Mouse (Mus musculus) heart, embryonic 14.5 days (tissue): ENCODE measurements around the gene Fyco1. TPM values are rescaled to one million over a fixed set of nuclear protein-coding genes. Genes with fewer than 3 reads are reported as not detected.

ENCODE experiments used
- ATAC-seq: fragments of 200-750 bp; cut with Nextera tagmentation; 2 replicates; pipeline ENCODE4 v1.8.0; 2017; ENCODE audit warnings: low read depth, moderate TSS enrichment; ENCODE audit not compliant: insufficient number of reproducible peaks, insufficient read depth, low FRiP score
- H3K27ac ChIP-seq, 2 experiments: fragments of 200-500 bp in 1 of 2; fragments of 300-500 bp in 1 of 2; sonication (generic) in 1 of 2; replicated peaks in 1 of 2; 2 replicates each; pipeline ENCODE4 v1.5.1; 2012 to 2014; ENCODE audit warnings: low read depth in 2 of 2, low read length in 2 of 2, control low read depth in 1 of 2, mild to moderate bottlenecking in 1 of 2, mixed read lengths in 1 of 2; ENCODE audit not compliant: control insufficient read depth in 1 of 2, insufficient read depth in 1 of 2
- H3K27me3 ChIP-seq: fragments of 300-500 bp; sonication (generic); 2 replicates; pipeline ENCODE4 v1.6.1; 2014; ENCODE audit warnings: mild to moderate bottlenecking, low read length, control low read depth; ENCODE audit not compliant: control insufficient read depth, insufficient read depth
- H3K36me3 ChIP-seq: fragments of 300-500 bp; sonication (generic); 2 replicates; pipeline ENCODE4 v1.6.1; 2014; ENCODE audit warnings: mild to moderate bottlenecking, control low read depth, low read length, mixed read lengths; ENCODE audit not compliant: control insufficient read depth, insufficient read depth
- H3K4me1 ChIP-seq, 2 experiments: fragments of 200-500 bp in 1 of 2; fragments of 300-500 bp in 1 of 2; sonication (generic) in 1 of 2; 2 replicates each; pipeline ENCODE4 v1.6.1; 2012 to 2014; ENCODE audit warnings: low read length in 2 of 2, control low read depth in 1 of 2, mixed read lengths in 1 of 2; ENCODE audit not compliant: control insufficient read depth in 2 of 2, insufficient read depth in 2 of 2
- H3K4me2 ChIP-seq: fragments of 300-500 bp; sonication (generic); 2 replicates; pipeline ENCODE4 v1.6.1; 2014; ENCODE audit warnings: mild to moderate bottlenecking, low read length
- H3K4me3 ChIP-seq, 2 experiments: fragments of 200-500 bp in 1 of 2; fragments of 300-500 bp in 1 of 2; sonication (generic) in 1 of 2; 2 replicates each; pipeline ENCODE4 v1.5.1; 2012 to 2014; ENCODE audit warnings: low read length in 2 of 2, mild to moderate bottlenecking in 2 of 2, control low read depth in 1 of 2, low read depth in 1 of 2, moderate library complexity in 1 of 2; ENCODE audit not compliant: control insufficient read depth in 1 of 2, insufficient read depth in 1 of 2
- H3K9ac ChIP-seq: fragments of 300-500 bp; sonication (generic); 2 replicates; pipeline ENCODE4 v1.6.1; 2014; ENCODE audit warnings: mild to moderate bottlenecking, low read length
- H3K9me3 ChIP-seq: fragments of 300-500 bp; sonication (generic); 2 replicates; pipeline ENCODE4 v1.6.1; 2016; ENCODE audit warnings: low read length, control low read depth; ENCODE audit not compliant: control insufficient read depth
- WGBS: fragments of 180-500 bp; shearing (Covaris S2); extraction: QIAGEN DNeasy Blood & Tissue Kit; methylation state at CpG from one replicate; pipeline ENCODE4 v1.1.7; 2014; 5-methylcytosine and 5-hydroxymethylcytosine counted together
- polyA plus RNA-seq: library from polyadenylated mRNA; unstranded; fragments of >200 nt; fragmentation: Nextera tagmentation; extraction: Ambion mirVana; gene quantifications from 2 replicates; pipeline ENCODE4 v1.2.1, GENCODE M21; 2014

The Fyco1 gene
- polyA plus RNA-seq, 1 experiment from 2014 or later: 33.1 TPM

GRCm38 (mm10) chr9:123840243-123840642 lies 11.5 kb downstream of the Fyco1 start:
- peaks cover 4 to 16% of the 10 kb centered on the region in 2 experiments for H3K4me1 ChIP-seq
- no peak for ATAC-seq
- no peaks in the 10 kb centered on the region for H3K27me3 ChIP-seq
- no peak overlapping the region for H3K27ac ChIP-seq
- H3K9me3 ChIP-seq: no peaks in the 10 kb centered on the region
- 85% methylated on average over 6 of the region's 6 CpGs for WGBS
- H3K4me3 ChIP-seq: no peak overlapping the region
- H3K36me3 ChIP-seq: peaks cover 80% of the 10 kb centered on the region
- no peak overlapping the region for H3K9ac ChIP-seq
- no peak overlapping the region for H3K4me2 ChIP-seq

GRCm38 (mm10) chr9:123835851-123836250 lies 15.8 kb downstream of the Fyco1 start:
- H3K27ac ChIP-seq: no peak overlapping the region
- WGBS: 89% methylated on average over 3 of the region's 3 CpGs
- no peaks in the 10 kb centered on the region for H3K27me3 ChIP-seq
- H3K9ac ChIP-seq: no peak overlapping the region
- H3K4me2 ChIP-seq: no peak overlapping the region
- no peak overlapping the region for H3K4me3 ChIP-seq
- no peaks in the 10 kb centered on the region for H3K4me1 ChIP-seq
- no peak for ATAC-seq
- H3K9me3 ChIP-seq: no peaks in the 10 kb centered on the region
- peaks cover 97% of the 10 kb centered on the region for H3K36me3 ChIP-seq

- Histone ChIP-seq H3K4me2 (no peak overlapping the region), H3K4me3 (no peak overlapping the region), H3K27me3 (no peaks in the 10 kb centered on the region), H3K27ac (no peak overlapping the region), H3K36me3 (peaks cover 97% of the 10 kb centered on the region), H3K4me1 (no peaks in the 10 kb centered on the region), H3K9ac (no peak overlapping the region), H3K9me3 (no peaks in the 10 kb centered on the region)
- no peak for ATAC-seq
- 94% methylated on average over 4 of the region's 4 CpGs for WGBS
These were observed 22.8 kb downstream of the Fyco1 start for GRCm38 (mm10) chr9:123828916-123829315.

- Histone ChIP-seq H3K27ac (no peak overlapping the region), H3K9ac (no peak overlapping the region), H3K9me3 (no peaks in the 10 kb centered on the region), H3K4me2 (no peak overlapping the region), H3K27me3 (no peaks in the 10 kb centered on the region), H3K4me3 (no peak overlapping the region), H3K36me3 (peaks cover 100% of the 10 kb centered on the region), H3K4me1 (no peaks in the 10 kb centered on the region)
- WGBS: 90% methylated on average over 3 of the region's 3 CpGs
- ATAC-seq: no peak
These were observed 25.1 kb downstream of the Fyco1 start for GRCm38 (mm10) chr9:123826631-123827030.

GRCm38 (mm10) chr9:123818601-123819000 lies 33.1 kb downstream of the Fyco1 start:
- Histone ChIP-seq H3K4me1 (0 out of 4 replicates have a peak, but pooled peaks cover 2 to 4% of the 10 kb centered on the region in 2 experiments), H3K27ac (no peak overlapping the region), H3K36me3 (peaks cover 98% of the 10 kb centered on the region), H3K27me3 (no peaks in the 10 kb centered on the region), H3K9ac (no peak overlapping the region), H3K9me3 (no peaks in the 10 kb centered on the region), H3K4me2 (no peak overlapping the region), H3K4me3 (no peak overlapping the region)
- no peak for ATAC-seq
- 80% methylated on average over 2 of the region's 2 CpGs for WGBS

GRCm38 (mm10) chr9:123815996-123816395 lies 35.7 kb downstream of the Fyco1 start:
- no peak for ATAC-seq

GRCm38 (mm10) chr9:123815444-123815843 lies 36.3 kb downstream of the Fyco1 start:
- no peak overlapping the region for H3K27ac ChIP-seq
- 75% methylated on average over 3 of the region's 3 CpGs for WGBS
- H3K4me3 ChIP-seq: no peak overlapping the region
- no peak overlapping the region for H3K4me2 ChIP-seq
- no peak overlapping the region for H3K9ac ChIP-seq
- peaks cover 98% of the 10 kb centered on the region for H3K36me3 ChIP-seq
- ATAC-seq: no peak
- 0 out of 4 replicates have a peak, but pooled peaks cover 2 to 4% of the 10 kb centered on the region in 2 experiments for H3K4me1 ChIP-seq
- H3K27me3 ChIP-seq: no peaks in the 10 kb centered on the region
- H3K9me3 ChIP-seq: no peaks in the 10 kb centered on the region

More at GRCm38 (mm10) chr9:123815996-123816395, 35.7 kb downstream of the Fyco1 start:
- WGBS: 76% methylated on average over 1 of the region's 1 CpGs
- Histone ChIP-seq H3K27me3 (no peaks in the 10 kb centered on the region), H3K9ac (no peak overlapping the region), H3K36me3 (peaks cover 98% of the 10 kb centered on the region), H3K4me1 (0 out of 4 replicates have a peak, but pooled peaks cover 2 to 4% of the 10 kb centered on the region in 2 experiments), H3K4me2 (no peak overlapping the region), H3K27ac (no peak overlapping the region), H3K4me3 (no peak overlapping the region), H3K9me3 (no peaks in the 10 kb centered on the region)

GRCm38 (mm10) chr9:123814821-123815220 lies 36.9 kb downstream of the Fyco1 start:
- H3K27ac ChIP-seq: no peak overlapping the region
- H3K9me3 ChIP-seq: no peaks in the 10 kb centered on the region
- H3K36me3 ChIP-seq: peaks cover 100% of the 10 kb centered on the region
- 60% methylated on average over 4 of the region's 4 CpGs for WGBS
- H3K9ac ChIP-seq: no peak overlapping the region
- no peak overlapping the region for H3K4me3 ChIP-seq
- H3K4me2 ChIP-seq: no peak overlapping the region
- 0 out of 4 replicates have a peak, but pooled peaks cover 2 to 4% of the 10 kb centered on the region in 2 experiments for H3K4me1 ChIP-seq
- H3K27me3 ChIP-seq: no peaks in the 10 kb centered on the region
- no peak for ATAC-seq
